Mouse (Mus musculus): ENCODE measurements at regions not wholly inside any gene's neighbourhood (a gene's known extent, or its start where the extent isn't known, plus 50 kb on each side); places are given as distances from the start of the nearest gene placed in this dataset.

GRCm38 (mm10) chrX:63366321-63366720 is 785.7 kb downstream of the Gm6760 start:
- peak; percentile 54 to 60 for DNase-seq

GRCm38 (mm10) chrX:63365666-63366065 is 786.3 kb downstream of the Gm6760 start:
- peak; percentile 79 to 81 for DNase-seq

GRCm38 (mm10) chrX:63355035-63355434 is 797.0 kb downstream of the Gm6760 start:
- no peak for DNase-seq
